In the genomic region with DNA sequence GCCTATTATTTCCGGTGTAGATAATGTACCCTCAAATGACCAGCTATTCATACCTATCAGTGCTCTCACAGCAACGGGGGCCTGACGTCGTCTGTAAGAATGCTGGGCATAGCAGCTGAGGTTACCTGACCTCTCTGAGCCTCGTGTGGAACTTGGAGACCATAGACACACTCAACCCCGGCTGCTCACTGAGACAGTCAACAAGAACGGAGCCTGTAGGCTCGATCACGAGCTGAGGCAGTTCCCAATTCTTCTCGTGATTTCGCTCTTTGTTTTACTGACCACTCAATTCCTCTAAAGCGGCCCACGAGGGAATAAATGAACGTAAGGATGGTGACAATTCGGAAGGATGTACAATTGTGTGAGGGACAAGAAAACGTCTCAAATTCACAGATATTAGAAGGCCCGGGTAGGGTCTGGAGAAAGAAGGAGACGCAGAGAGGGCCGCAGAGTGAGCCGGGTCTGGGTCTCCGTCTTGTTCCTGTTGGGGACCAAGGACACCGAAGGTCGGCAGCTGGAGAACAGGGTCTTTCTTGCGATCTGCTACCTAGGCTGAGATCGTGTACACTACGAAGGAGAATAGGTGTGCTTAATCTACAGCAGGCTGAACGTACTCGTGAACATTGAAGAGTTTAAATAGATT, we compare ENCODE assay signal across 8 mouse cellular contexts. TPM values are rescaled to one million over a fixed set of nuclear protein-coding genes. Genes with fewer than 3 reads are reported as not detected.
A peak's percentile ranks its signal among the peaks of the same experiment; 100 is the strongest.
DNase-seq lines count a peak whose midpoint lies in the region; ATAC-seq and TF ChIP-seq lines count a peak whose summit lies in the region.

No protein-coding gene starts in this region.

- H3K9ac ChIP-seq in ES-Bruce4 (ENCODE audit: low read depth, poor library complexity, severe bottlenecking) = peak overlapping the region; percentile 59
- H3K9ac ChIP-seq in forebrain, embryonic 13.5 days = peak overlapping the region; percentile 59
- H3K9ac ChIP-seq in lung, embryonic 16.5 days (ENCODE audit: low read length) = peak overlapping the region; percentile 62

- ATAC-seq in forebrain, embryonic 13.5 days = peak; percentile 33
- ATAC-seq in lung, embryonic 16.5 days (ENCODE audit: low read depth) = peak; percentile 39

- no peaks in the 10 kb centered on the region for H3K27me3 ChIP-seq in ES-Bruce4 (ENCODE audit: control insufficient read depth, insufficient read depth, low read length, poor library complexity, severe bottlenecking)
- no peaks in the 10 kb centered on the region for H3K27me3 ChIP-seq in forebrain, embryonic 13.5 days
- H3K27me3 ChIP-seq in lung, embryonic 16.5 days (ENCODE audit: control insufficient read depth, insufficient read depth, low read depth, low read length) = no peaks in the 10 kb centered on the region

- no peak for TF ChIP-seq POLR2A in ES-Bruce4 (IDR thresholded peaks at IDR 0.05; ENCODE audit: insufficient read depth, low read length)

- intact Hi-C loops in heart, postnatal 14 days (cut with DNase I) = loop anchor here (2.0 kb wide), 1 partner anchor 16 kb away; a partner anchor contains a TSS

- under 1% methylated on average over 28 of the region's 28 CpGs for WGBS in forebrain, embryonic 13.5 days
- WGBS in lung, embryonic 16.5 days = under 1% methylated on average over 28 of the region's 28 CpGs

- peak overlapping the region; percentile 56 for H3K4me3 ChIP-seq in ES-Bruce4 (ENCODE audit: low read depth, low read length)
- H3K4me3 ChIP-seq in forebrain, embryonic 13.5 days = peak overlapping the region; percentile 56
- peak overlapping the region; percentile 67 for H3K4me3 ChIP-seq in lung, embryonic 16.5 days (ENCODE audit: low read length)

- DNase-seq in adrenal gland, postnatal 36 days = peak; percentile 56 to 63
- DNase-seq in heart, postnatal 14 days = peak; percentile 53 to 54
- peak; percentile 78 for DNase-seq in layer of hippocampus, adult 9-10 months (ENCODE audit: low spot score)
- peak; percentile 42 for DNase-seq in ovary, postnatal 14 days (ENCODE audit: low spot score)
- DNase-seq in thymus, postnatal 4 days = peak; percentile 61

- no peaks in the 10 kb centered on the region for H3K9me3 ChIP-seq in ES-Bruce4 (replicated peaks; ENCODE audit: control insufficient read depth, insufficient read depth, low read length, poor library complexity, severe bottlenecking)
- H3K9me3 ChIP-seq in forebrain, embryonic 13.5 days (replicated peaks) = no peaks in the 10 kb centered on the region
- H3K9me3 ChIP-seq in lung, embryonic 16.5 days (ENCODE audit: control insufficient read depth, low read length) = no peaks in the 10 kb centered on the region

- TF ChIP-seq CTCF in ES-Bruce4 (IDR thresholded peaks at IDR 0.05; ENCODE audit: low read depth, low read length) = no peak

- peak overlapping the region; percentile 78 for H3K27ac ChIP-seq in ES-Bruce4 (ENCODE audit: insufficient read depth, low read length)
- H3K27ac ChIP-seq in forebrain, embryonic 13.5 days = peak overlapping the region; percentile 84
- peak overlapping the region; percentile 69 for H3K27ac ChIP-seq in lung, embryonic 16.5 days (ENCODE audit: low read length)

- no peaks in the 10 kb centered on the region for H3K36me3 ChIP-seq in ES-Bruce4 (ENCODE audit: control insufficient read depth, insufficient read depth, low read length, poor library complexity, severe bottlenecking)
- H3K36me3 ChIP-seq in forebrain, embryonic 13.5 days (ENCODE audit: poor library complexity, severe bottlenecking) = no peaks in the 10 kb centered on the region
- no peaks in the 10 kb centered on the region for H3K36me3 ChIP-seq in lung, embryonic 16.5 days (ENCODE audit: control insufficient read depth, insufficient read depth, low read length)

- peak overlapping the region; percentile 70 for H3K4me2 ChIP-seq in forebrain, embryonic 13.5 days
- H3K4me2 ChIP-seq in lung, embryonic 16.5 days (ENCODE audit: low read depth, low read length) = peak overlapping the region; percentile 74

- no peak for TF ChIP-seq EP300 in ES-Bruce4 (IDR thresholded peaks at IDR 0.05; ENCODE audit: insufficient read depth, low read depth, low read length)

- H3K4me1 ChIP-seq in ES-Bruce4 (ENCODE audit: control insufficient read depth, insufficient read depth, low read length) = no peaks in the 10 kb centered on the region
- H3K4me1 ChIP-seq in forebrain, embryonic 13.5 days = peaks cover 11% of the 10 kb centered on the region
- H3K4me1 ChIP-seq in lung, embryonic 16.5 days (replicated peaks; ENCODE audit: control insufficient read depth, insufficient read depth, low read length) = peaks cover 16% of the 10 kb centered on the region

RNA-seq across cellular contexts. Expression of a gene that starts 15.0 kb away (rescaled TPM):
- 329 and 334 TPM in 2 replicates for polyA plus RNA-seq in ES-Bruce4 (2011; ENCODE audit: insufficient read depth, insufficient read length, low read depth, missing spikeins)
- total RNA-seq in adrenal gland, postnatal 36 days (2021) = 1,000 to 10,000 TPM; 1,428 to 1,489 TPM
- polyA plus RNA-seq in forebrain, embryonic 13.5 days (2015; fragmentation: Nextera tagmentation; extraction: Ambion mirVana) = 1,082 and 1,216 TPM in 2 replicates
- 1,000 to 10,000 TPM in 1 of 2 experiments, 100 to 1,000 TPM in 1; 947 to 1,009 TPM for total RNA-seq in heart, postnatal 14 days (2021)
- 1,152 and 1,205 TPM in 2 replicates for polyA plus RNA-seq in lung, embryonic 16.5 days (2015; fragmentation: Nextera tagmentation; extraction: Ambion mirVana)

RNA-seq across cellular contexts. Expression of a gene that starts 15.9 kb away (rescaled TPM):
- not detected in 2 replicates for polyA plus RNA-seq in ES-Bruce4 (2011; ENCODE audit: insufficient read depth, insufficient read length, low read depth, missing spikeins)
- under 1 TPM; 0.23 to 0.40 TPM for total RNA-seq in adrenal gland, postnatal 36 days (2021)
- 0.27 and 0.38 TPM in 2 replicates for polyA plus RNA-seq in forebrain, embryonic 13.5 days (2015; fragmentation: Nextera tagmentation; extraction: Ambion mirVana)
- under 1 TPM in 1 of 2 experiments, not detected in 1; 0.24 TPM for total RNA-seq in heart, postnatal 14 days (2021)
- polyA plus RNA-seq in lung, embryonic 16.5 days (2015; fragmentation: Nextera tagmentation; extraction: Ambion mirVana) = 0.29 and 0.36 TPM in 2 replicates

RNA-seq across cellular contexts. Expression of a gene that starts 28.9 kb away (rescaled TPM):
- 35.2 and 42.3 TPM in 2 replicates for polyA plus RNA-seq in ES-Bruce4 (2011; ENCODE audit: insufficient read depth, insufficient read length, low read depth, missing spikeins)
- 10 to 100 TPM; 16.3 to 21.9 TPM for total RNA-seq in adrenal gland, postnatal 36 days (2021)
- 10.2 and 12.3 TPM in 2 replicates for polyA plus RNA-seq in forebrain, embryonic 13.5 days (2015; fragmentation: Nextera tagmentation; extraction: Ambion mirVana)
- 10 to 100 TPM; 10.8 to 11.5 TPM for total RNA-seq in heart, postnatal 14 days (2021)
- 10.1 and 10.6 TPM in 2 replicates for polyA plus RNA-seq in lung, embryonic 16.5 days (2015; fragmentation: Nextera tagmentation; extraction: Ambion mirVana)

RNA-seq across cellular contexts. Expression of a gene that starts 36.3 kb away (rescaled TPM):
- polyA plus RNA-seq in ES-Bruce4 (2011; ENCODE audit: insufficient read depth, insufficient read length, low read depth, missing spikeins) = 43.8 and 45.8 TPM in 2 replicates
- total RNA-seq in adrenal gland, postnatal 36 days (2021) = 10 to 100 TPM; 25.6 to 39.0 TPM
- polyA plus RNA-seq in forebrain, embryonic 13.5 days (2015; fragmentation: Nextera tagmentation; extraction: Ambion mirVana) = 33.6 and 37.6 TPM in 2 replicates
- total RNA-seq in heart, postnatal 14 days (2021) = 10 to 100 TPM; 48.0 to 62.4 TPM
- 29.1 and 31.9 TPM in 2 replicates for polyA plus RNA-seq in lung, embryonic 16.5 days (2015; fragmentation: Nextera tagmentation; extraction: Ambion mirVana)

Comparison
In these comparisons a context has a peak if more than half of its experiments do, and no peak if none do; other contexts are left out.
1. Peak in every context shown above with its lines: DNase-seq, ATAC-seq, H3K4me3 ChIP-seq and H3K27ac ChIP-seq.